Mouse (Mus musculus) adrenal gland, postnatal 36 days (tissue): ENCODE results near the gene Dip2b. TPM values are rescaled to one million over a fixed set of nuclear protein-coding genes. Genes with fewer than 3 reads are reported as not detected.

ENCODE experiments used
- DNase-seq, 2 experiments: peaks; one replicate each; pipeline ENCODE4 v3.0.0; 2021; ENCODE audit warnings: mixed read lengths in 1 of 2
- total RNA-seq, 2 experiments: library from RNA; stranded (reverse); gene quantifications; 2 replicates each; pipeline ENCODE4 v1.2.3; 2021

The Dip2b gene
- total RNA-seq, 2 experiments from 2014 or later = 15.7 to 17.6 TPM

GRCm38 (mm10) chr15:100084882-100085281, 46.4 kb downstream of the Dip2b start:
- no peak for DNase-seq

DNA sequence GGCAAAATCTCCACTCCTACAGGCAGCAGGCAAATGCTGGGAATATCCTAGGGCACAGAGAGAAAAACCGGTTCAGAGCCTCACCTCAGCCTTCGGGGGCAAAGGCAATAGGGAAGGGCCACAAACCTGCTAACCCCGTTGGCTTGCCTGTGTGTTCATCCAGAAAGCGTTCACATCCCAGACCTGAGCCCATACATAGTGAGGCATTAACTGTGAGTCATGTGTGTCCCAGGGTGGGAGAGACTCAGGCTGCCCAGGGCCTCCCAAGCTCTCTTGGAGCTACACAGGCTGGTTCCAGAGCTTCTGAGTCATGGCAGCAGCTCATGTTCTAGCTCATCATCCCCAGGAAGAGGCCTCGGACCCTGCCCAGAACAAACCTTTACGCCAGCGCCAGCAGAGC, 49.6 kb downstream of the Dip2b start:
- no peak for DNase-seq

GRCm38 (mm10) chr15:100089645-100090053, 51.2 kb downstream of the Dip2b start:
- no peak for DNase-seq

DNA sequence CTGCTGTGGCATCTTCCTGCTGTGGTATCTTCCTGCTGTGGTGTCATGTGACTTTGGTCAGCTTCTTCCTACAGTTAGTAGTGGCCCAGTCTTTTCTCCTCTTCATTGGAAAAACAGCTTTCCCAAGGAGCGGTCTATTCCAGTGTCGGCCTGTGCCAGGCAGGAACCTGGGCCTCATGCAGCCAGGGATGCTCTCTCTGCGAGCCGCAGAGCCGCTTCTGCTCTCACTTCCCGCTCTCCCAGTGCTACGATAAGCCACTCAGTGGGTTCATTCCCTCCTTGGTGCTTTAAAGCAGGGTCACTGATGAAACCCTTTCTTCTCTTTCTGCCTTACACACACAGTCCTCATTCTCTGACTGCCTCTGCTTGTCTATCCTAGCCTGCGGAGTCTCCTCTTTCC, 53.4 kb downstream of the Dip2b start:
- no peak for DNase-seq

DNA sequence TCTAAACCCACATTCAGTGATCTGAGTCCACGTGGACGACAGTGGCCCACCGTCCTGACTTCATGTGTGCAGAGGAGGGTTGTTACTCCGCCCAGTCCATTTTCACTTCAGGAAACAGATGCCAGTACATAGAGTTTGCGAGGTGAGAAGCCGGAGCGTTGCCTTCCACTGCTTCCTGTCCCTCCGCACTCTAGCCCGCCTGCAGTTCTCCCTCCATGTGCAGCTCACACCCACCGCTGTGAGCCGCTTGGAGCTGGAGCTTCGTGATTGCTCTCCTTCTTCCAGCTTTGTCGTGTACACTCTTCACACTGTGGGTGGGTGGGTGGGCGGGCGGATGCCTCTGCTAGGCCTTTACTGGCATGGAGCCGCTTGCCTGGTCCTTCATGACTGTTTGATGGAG, 53.8 kb downstream of the Dip2b start:
- no peak for DNase-seq

- DNase-seq = no peak
Observed at GRCm38 (mm10) chr15:100096587-100097428, 58.3 kb downstream of the Dip2b start.

GRCm38 (mm10) chr15:100100336-100100735, 61.9 kb downstream of the Dip2b start:
- peak; percentile 33 to 34 for DNase-seq

- DNase-seq = no peak
Observed at GRCm38 (mm10) chr15:100101206-100101605, 62.7 kb downstream of the Dip2b start.

GRCm38 (mm10) chr15:100104126-100104525, 65.7 kb downstream of the Dip2b start:
- DNase-seq = no peak

- DNase-seq = no peak
Observed at GRCm38 (mm10) chr15:100108071-100108782, 69.8 kb downstream of the Dip2b start.

DNA sequence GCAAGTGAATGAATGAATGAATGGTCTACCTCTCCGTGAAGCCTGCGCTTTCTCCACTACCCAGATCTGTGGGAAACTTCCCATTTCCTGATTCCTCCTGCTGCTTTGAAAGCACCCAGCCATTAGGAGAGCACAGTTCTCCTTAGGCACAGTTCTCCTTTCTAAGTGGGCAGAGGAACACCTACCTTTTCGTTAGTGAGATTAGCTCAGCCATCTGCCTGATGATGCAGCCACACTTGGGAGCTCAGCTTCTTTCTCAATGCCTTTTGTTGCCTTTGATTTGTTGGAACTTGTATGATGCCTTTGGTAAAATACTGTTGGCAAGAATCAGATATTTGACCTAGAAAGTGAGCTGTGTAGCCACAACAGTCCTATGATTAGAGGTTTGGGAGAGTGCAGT, 71.5 kb downstream of the Dip2b start:
- DNase-seq = no peak

DNA sequence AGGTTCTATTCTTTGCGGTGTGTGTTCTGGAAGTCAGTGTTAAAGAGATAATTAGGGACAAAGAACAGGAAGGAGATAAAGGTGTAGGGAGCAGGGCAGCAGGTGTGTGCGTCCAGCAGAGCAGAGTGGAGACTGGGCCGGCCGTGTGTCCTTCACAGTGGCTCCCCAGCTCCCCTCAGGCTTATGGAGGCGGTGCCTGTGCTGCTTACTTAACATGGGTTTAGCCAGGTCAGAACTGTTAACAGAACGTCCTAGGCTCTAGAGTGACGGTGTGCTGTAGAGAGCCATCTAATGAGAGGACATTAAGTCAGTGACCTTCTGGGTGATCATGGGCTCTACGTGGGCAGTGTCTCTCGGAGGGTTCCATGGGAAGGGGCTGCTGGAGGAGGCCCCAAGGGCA, 73.4 kb downstream of the Dip2b start:
- no peak for DNase-seq

DNA sequence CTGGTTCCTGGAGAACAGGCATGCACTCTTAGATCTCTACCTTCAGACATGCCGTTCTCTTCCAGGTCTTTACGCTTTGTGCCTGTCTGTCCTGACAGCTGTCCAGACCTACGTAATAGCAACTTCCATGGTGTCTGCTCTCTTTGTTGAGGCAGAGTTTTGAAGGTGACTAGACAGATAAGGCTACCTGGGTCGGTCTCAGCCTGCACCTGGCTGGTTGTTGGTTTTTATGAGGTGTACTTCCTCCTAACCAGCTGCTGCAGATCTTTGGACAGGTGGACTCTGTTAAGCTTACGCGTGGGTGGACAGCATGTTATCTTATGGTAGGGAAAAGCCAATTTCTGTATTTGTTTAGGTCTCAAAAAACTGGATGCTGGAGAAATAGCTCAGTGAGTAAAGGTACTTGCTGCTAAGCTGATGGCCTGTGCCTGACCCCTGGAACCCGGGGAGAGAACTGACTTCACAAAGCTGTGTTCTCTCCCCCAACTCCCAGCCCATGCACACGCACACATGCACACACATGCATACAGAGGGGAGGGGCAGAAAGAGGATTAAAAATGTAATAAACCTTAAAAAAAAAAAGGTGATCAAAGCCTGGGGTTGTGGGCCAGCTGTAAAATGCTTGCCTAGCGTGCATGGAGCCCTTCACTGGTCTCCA, 74.0 kb downstream of the Dip2b start:
- no peak for DNase-seq

DNA sequence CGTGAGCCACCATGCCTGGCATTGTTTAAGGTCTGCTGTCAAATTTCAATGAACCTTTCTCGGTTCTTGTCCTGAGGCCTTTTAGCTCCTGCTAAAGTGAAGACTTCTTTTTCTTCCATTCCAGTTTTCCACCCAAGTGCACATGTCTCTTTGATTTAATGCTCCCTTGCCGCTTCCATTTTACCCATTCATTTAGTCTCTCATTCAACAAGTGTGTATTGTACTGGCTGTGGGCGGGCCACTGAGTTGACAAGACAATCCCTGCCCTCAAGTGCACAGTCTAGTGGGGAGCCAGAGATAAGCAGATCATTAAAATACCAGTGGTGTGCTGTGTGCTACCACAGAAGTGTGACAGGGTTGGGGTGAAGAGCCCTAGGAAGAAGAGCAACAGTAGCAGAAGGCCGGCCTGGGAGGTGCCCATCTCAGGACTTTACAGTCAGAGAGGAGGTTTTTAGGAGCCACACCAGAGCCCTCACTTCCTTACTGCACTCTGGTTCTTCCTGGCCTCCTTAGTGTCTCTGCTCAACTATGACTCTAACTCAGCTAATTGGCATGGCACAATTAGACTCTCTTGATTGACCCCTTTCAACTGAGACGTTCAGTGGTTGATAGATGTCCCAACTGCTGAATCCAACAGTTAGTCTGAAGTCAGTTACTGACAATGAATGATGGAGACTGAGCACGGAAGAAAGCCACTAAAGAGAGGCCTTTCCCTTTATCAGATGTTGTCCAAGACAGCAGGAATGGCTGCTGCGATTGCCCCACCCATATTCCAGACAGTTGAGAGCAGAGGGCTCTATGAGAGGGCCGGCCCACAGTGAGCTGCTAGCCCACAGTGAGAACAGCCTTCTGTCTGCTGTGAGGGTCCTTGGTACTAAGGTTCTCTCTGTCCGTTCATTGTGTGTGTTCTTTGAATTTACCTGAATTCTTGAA, 75.1 kb downstream of the Dip2b start:
- no peak for DNase-seq

GRCm38 (mm10) chr15:100115416-100115815, 77.0 kb downstream of the Dip2b start:
- no peak for DNase-seq

DNA sequence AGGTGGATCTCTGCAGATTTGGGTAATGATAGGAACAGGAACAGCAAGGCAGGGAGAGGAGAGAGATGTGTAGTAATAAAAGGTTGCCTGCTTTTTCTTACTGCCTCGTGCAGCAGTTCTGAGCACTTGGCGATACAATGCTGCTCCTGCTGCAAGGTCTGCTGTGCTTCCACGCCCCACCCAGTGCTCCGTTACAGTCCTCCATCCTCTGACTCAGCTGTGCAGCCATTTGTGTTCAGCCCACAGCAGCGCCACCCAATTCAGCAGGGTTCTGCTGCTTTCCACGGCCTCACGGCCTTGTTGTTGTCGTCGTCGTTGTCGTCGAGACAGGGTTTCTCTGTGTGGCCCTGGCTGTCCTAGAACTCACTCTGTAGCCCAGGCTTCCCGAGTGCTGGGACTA, 77.9 kb downstream of the Dip2b start:
- no peak for DNase-seq

DNA sequence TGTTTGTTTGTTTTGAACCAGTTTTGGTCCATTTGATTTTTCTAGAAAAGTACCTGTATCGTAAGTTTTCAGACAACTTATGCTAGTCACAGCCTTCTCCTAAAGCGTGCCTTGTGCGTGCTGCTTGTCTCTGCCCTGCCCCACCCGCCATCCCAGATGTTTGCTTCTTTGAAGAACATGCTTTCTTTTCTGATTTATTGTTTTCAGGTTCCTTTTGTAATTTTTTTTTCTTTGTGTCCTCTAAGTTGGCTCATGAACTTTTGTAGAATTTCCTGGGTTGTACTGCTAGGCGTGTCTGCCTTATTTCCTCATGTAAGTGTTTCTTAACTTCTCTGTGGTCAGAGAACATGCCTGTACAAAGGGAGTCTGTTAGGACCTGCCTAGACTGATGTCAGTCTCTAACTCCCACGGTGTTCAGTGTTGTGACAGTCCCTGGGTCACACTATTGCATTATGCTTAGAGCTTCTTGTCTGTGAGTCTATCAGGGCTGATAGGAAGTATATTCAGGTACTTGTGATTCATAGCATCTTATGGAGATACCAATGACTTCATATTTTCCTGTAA, 80.8 kb downstream of the Dip2b start:
- DNase-seq = no peak

- DNase-seq = no peak
Observed at GRCm38 (mm10) chr15:100121437-100121836, 83.0 kb downstream of the Dip2b start.

DNA sequence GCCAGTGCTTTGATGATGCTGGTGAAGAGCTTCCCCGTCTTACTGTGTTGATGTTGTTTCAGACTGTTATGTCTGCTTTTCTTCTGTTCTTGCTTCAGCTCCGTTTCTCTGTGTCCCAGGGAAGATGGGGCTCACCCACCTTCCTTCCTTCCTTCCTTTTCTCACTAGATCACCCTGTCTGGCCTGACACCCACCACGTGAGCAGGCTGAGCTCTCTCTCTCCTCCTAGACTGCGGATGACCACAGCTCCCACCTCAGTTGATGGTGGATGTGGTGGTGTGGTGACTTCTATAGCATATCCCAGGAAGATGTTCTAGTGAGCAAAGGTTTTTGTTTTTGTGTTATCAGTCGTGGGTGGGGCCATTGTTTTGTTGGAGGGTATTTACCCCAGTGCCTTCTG, 85.4 kb downstream of the Dip2b start:
- DNase-seq = no peak

DNA sequence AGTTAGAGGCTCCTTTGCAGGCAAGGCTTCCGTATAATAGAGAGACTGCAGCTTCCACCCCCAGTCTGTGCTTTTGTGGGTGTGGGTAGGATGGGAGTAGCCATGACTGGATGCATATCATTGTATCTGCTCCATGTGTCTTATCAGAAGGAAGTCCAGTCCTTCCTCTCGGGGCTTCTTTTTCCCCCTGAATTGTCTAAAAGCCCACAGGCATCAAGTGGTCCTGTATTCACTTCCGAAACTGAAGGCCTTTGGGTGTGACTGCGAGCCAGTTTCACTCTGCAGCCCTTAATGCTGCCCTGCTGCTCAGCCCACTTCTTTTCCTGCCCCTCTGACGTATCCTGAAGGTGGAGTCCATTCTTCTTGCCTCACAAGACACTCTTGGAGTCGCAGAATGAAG, 86.8 kb downstream of the Dip2b start:
- no peak for DNase-seq

GRCm38 (mm10) chr15:100126456-100127107, 88.1 kb downstream of the Dip2b start:
- DNase-seq = peak; percentile 91 to 92
